Mouse (Mus musculus) bone marrow, adult 2 months (tissue): ENCODE measurements around the gene Nek7.

Experiments
- CTCF ChIP-seq: fragments of 200-500 bp; IDR thresholded peaks from 2 replicates; pipeline ENCODE4 v1.5.1; 2011; ENCODE audit warnings: low read length, control low read depth; ENCODE audit not compliant: control insufficient read depth, insufficient read depth
- POLR2A ChIP-seq: fragments of 200-500 bp; IDR thresholded peaks from 2 replicates; pipeline ENCODE4 v1.6.1; 2011; ENCODE audit warnings: low read depth, mild to moderate bottlenecking, control low read depth, low read length, borderline replicate concordance; ENCODE audit not compliant: control insufficient read depth

DNA sequence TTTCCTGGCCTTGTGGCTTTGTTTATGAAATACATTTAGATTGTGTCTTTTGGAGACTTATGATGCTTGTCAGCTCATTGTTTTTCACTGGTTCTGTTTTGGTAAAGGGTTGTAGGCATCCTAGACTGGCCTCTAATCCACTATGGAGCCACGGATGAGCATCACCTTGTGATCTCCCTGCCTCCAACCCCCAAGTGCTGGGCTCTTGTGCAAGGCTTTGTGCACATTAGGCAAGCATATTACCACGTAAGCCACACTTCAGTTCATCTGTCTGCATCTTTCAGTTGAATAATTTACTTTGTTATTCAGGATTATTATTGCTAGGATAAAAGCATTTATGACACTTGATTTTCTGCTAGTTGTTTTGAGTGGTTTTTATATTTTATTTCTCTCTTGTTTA is 154.6 kb downstream of the Nek7 start:
- TF ChIP-seq CTCF = no peak
- no peak for TF ChIP-seq POLR2A
